Mouse (Mus musculus): ENCODE results near the gene Slc37a3.

- TF ChIP-seq CTCF (IDR thresholded peaks at IDR 0.05; ENCODE audit: low read depth) (no peak), EP300 (optimal IDR thresholded peaks at IDR 0.05) (no peak)
These were observed 32.0 kb downstream of the Slc37a3 start for GRCm38 (mm10) chr6:39345430-39345829.
